Mouse (Mus musculus) right cerebral cortex, postnatal 4 days (tissue): ENCODE results near the gene Sept1.

Experiments
- DNase-seq: peaks from one replicate; pipeline ENCODE4 v3.0.0-alpha.2; 2022

Sept1 gene

GRCm38 (mm10) chr7:127217901-127218642, 14.9 kb downstream of the Sept1 start:
- no peak for DNase-seq

DNA sequence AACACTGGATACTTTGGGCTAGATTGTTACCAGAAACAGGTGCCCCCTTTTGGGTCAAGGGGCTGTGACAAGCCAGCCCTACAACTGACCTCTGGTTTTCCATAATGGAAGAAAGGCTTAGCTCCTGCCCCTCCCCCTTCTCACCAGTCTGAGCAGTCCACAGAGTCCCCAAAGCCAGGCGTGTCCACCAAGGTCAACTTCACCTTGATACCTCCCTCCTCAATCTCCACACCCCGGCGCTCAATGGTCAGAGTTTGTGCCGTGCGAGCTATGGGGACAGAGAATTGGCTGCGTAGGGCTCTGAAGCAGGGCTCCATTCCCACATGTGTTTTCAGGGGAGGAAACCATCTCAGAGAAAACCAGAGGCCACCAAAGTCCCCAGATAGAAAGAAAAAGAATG, 15.5 kb downstream of the Sept1 start:
- DNase-seq: no peak

DNA sequence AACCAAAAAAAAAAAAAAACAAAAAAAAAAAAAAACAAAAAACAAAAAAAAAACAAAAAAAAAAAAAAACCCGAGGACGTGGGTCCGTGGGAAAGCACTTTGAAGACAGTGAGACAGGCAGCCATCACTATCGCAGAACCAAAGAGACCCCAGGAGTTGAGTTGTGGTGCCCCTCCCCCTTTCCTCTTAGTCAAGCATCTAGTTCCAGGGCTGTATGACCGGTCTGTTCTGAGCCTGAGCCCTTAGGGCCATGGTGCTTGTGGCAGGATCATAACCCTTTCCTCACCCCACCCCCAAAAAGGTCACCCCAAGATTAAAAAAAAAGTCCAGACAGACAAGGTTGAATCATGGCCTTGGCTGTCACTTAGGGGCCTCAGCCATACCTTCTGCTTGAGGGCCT, 16.6 kb downstream of the Sept1 start:
- DNase-seq: no peak

DNA sequence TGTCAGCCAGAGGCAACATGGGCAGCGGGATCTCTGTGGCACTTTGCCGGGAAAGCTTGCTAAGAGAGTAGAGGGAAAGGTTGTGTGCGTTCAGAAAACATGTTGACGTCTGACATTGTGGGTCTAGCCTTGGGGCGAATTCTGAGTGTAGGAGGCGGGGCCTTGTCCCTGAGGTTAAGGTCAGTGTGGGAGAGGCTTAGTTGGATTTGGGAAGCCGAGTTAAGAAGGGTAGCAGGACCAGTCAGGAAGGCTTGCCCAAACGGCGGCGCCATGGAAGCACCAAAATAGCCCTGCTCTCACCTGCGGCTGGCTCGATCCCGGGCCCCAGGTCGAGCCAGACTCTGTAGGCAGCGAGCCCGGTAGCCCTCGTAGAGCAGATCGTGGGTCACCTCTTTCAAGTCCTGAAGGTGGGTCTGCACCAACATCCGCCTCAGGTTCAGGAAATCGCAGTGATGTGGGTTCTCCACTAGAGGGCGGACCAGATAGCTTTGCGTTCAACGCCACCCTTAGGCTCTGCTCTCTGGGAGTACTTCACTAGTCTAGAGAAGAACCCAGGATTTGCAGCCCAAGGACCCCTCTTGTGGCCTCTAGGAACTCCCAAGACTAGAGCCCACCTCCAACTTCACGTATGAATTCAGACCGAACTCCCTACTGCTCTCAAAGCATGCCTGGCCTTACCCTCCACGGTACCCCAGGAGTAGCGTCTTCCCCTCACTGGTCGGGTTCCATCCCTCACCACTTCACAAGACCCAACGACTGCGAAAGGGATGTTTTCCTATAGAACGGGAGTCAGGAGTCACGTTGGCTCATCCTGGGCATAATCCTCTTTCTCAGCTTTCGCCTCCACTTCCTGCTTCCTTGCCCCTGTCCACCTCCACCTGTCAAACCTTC, 17.7 kb downstream of the Sept1 start:
- DNase-seq: no peak

DNA sequence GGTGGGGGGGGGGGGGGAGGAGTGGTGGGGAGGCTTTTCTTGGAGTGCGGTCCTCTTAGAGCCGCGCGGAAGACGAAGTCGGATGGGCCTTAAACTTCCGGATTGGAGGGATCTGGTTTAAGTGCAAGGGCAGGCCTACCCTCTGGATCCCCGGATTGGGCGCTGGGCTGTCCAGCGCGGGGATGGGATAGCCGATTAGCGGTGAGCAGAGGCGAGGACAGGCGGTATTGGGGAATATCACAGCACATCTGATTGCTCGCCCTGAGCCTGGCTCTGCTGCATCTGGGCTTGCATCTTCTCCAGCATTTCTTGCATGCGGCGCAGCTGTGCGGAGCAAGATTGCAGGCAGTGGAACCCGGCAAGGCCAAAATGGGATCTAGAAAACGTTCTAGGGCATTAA, 18.4 kb downstream of the Sept1 start:
- DNase-seq: no peak

DNA sequence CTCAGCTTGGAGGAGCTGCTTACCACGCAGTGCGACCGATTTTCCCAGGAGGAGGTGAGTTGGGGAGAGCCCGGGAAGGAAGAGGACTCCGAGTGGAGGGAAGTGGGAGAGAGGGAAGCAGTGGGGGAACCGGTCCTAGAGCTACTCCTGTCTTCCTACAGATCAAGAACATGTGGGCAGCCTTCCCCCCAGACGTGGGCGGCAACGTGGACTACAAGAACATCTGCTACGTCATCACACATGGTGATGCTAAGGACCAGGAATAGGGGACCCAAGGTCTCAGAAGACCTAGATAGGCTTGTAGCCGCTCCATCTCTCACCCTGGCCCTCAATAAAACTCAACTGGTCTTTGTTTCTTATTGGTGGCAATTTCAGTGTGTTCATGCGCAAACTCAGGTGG, 19.0 kb downstream of the Sept1 start:
- DNase-seq: no peak

DNA sequence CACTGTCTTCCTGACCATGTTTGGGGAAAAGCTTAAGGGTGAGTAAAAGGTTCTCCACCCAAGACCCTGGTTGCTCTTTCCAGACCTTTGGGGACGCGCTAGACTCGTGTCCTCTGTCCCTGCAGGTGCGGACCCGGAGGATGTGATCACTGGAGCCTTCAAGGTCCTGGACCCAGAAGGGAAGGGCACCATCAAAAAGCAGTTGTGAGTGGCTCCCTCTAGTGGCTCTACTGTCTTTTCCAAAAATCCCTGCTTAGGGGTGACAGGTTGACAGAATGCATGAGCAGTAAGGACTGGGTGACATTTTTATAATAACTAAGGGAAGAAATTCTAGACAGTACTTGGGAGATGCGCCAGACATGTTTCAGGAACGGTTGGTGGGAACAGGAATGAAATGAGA, 19.4 kb downstream of the Sept1 start:
- no peak for DNase-seq

- no peak for DNase-seq
These were observed 20.3 kb downstream of the Sept1 start for GRCm38 (mm10) chr7:127212432-127213250.

- no peak for DNase-seq
These were observed 21.8 kb downstream of the Sept1 start for GRCm38 (mm10) chr7:127211014-127211745.

GRCm38 (mm10) chr7:127210266-127210665, 22.7 kb downstream of the Sept1 start:
- no peak for DNase-seq

- no peak for DNase-seq
These were observed 23.1 kb downstream of the Sept1 start for GRCm38 (mm10) chr7:127209851-127210250.

DNA sequence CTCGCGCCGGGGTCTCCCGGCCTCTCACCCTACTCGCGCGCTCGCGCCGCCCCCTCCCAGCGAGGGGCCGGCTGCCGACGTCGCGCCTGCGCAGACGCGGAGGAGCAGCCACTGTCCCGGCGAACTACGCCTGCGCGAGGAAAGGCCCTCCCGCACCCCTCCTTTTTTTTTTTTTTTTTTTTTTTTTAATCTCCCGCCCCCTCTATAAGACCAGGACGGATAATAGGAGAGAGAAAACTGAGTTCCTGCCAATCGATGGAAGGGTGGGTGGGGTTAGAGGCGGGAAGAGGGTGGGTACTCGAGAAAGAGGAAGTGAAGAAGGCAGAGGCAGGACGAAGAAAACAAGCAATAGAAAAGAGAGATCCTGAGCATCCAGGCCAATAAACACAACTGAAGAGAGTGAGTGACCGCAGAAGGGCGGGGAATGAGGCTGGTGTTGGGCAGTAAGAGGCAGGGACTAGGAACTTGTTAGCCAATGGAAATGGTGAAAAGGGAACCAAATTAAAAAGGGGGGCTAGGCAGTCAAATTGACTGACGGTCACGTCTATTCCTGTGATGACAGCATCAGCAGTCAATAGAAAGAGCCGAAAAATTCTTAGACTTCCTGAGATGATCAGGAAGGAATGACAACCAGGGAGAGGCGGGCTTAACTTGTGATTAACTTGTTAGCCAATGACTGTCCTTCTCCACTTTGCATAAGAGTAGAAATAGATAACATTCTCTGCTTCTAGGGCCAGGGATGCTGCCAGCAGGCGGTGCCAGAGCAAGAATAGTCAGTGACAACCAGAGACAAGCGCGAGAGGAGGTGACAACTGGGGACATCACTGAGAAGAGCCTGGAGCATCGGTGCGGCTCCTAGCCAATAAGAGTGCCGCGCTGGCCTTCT, 24.1 kb downstream of the Sept1 start, which contains the start of gene Mylpf:
Gene Mylpf, plus strand, starts transcription at position 338 of the 886 bp plus-strand sequence.
- DNase-seq: peak; percentile 95

DNA sequence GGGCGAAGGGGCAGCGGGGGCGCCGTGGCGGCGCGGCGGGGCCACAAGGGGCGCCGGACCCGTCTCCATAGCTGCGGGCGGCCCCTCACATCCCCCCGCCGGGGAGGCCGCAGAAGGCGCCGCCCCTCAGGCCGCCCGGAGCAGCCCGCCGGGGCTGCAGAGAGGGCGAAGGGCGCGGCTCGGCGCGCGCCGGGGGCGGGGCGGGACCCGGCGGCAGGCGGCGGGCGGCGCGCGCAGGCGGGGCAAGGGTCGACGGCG, 24.7 kb downstream of the Sept1 start, which contains the start of gene Tbc1d10b:
Gene Tbc1d10b, minus strand, starts transcription at position 174 of the 258 bp plus-strand sequence.
- no peak for DNase-seq

DNA sequence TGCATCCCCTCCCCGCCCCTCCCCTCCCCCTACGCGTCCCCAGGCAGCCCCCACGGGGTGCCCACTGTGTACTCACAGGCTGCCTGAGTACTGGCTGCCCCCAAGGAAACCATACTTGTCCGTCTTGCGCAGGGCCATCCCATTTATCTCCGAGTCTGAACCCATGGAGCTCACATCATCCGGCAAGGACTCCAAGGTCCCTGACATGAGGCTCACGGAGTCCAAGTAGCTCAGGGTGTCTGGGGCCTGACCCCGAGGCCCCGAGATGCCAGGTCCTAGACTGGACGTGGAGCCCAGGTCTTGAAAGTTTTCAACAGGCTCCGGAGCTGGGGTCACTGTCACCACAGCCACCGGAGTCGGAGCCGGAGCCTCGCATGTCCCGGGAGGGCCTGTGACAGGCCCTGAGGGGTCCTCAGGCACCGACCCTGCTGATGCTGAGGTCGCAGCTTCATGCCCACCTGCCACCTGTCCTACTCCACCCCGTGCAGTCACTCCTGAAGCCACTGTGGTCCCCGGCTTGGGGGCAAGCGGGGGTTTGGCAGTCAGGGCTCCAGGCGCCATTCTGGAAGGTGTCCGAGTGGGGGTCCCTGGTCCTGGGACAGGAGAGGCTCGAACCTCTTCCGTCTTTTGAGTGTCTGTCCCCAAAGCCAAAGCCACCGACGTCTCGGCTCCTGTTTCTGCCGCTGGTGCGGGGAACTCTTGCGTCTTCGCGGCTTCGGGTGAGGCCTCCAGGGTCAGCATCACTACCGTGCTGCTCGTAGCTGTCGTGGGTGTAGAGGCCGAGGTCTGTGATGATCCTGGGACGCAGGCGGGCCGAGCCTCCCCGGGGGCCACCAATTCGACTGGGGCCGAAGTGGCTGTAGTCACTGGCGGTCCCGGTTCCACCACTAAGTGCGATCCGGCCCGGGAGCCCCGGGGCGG, 25.3 kb downstream of the Sept1 start:
- no peak for DNase-seq

- no peak for DNase-seq
These were observed 26.3 kb downstream of the Sept1 start for GRCm38 (mm10) chr7:127206606-127207005.

GRCm38 (mm10) chr7:127196484-127196883, 36.4 kb downstream of the Sept1 start:
- no peak for DNase-seq

GRCm38 (mm10) chr7:127195544-127196295, 37.2 kb downstream of the Sept1 start, which contains the start of gene Cd2bp2:
Gene Cd2bp2 (minus strand): TSS chr7:127196050.
- peak; percentile 88 for DNase-seq

DNA sequence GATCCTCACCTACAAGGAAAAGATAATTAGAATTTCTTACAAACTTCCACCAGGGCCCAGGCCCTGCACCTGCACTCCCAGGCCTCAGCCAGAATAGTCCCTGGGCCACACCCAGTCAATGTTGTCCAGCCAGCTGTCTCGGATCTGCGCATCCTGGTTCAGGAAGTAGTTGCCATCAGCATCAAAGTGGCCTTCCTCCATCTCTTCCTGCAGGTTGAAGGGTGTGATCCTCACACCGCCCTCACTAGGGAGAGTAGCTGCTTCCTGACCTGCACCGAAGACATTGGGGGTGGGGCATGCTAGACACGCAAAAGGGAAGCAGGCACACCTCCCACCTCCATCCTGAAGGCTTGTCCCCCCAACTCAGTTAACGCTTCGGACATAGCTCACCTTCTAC, 38.3 kb downstream of the Sept1 start:
- DNase-seq: no peak

DNA sequence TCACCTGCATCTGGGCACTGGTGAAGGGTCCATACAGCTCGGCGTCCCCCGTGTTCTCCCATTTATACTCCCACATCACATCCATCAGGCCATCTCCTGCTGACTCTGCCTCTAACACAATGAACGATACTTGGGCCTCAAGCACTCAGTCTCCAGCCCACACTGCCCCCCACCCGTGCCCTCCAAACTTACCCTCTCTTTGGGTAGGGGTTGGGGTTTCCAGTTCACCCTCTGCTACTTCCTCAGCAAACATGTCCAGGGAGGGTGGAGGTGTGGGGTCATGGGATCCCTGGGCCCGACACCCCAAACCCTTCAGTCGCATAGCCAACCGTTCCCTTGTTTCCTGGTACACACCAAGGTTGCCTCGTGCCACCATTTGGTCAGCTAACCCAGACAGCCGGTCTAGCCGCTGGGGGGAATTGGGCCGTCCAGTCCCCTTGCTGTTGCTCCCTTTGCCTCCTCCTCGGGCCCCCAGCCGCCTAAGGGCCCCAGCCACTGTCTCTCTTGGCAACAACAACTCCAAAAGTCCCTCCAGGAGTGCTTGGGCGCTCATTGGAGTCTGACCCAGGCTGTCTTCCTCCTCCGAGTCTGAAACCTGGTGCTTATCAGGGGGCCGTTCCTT, 38.8 kb downstream of the Sept1 start:
- no peak for DNase-seq
